Mouse (Mus musculus) embryonic fibroblast, embryonic 13.5 days (primary cell): ENCODE data around the gene Ivl. TPM values are rescaled to one million over a fixed set of nuclear protein-coding genes. Genes with fewer than 3 reads are reported as not detected.

ENCODE experiments used
- H3K27ac ChIP-seq: 2 replicates; pipeline ENCODE4 v1.5.1; 2012; ENCODE audit warnings: low read length, control low read depth, inconsistent platforms; ENCODE audit not compliant: insufficient read depth
- H3K4me1 ChIP-seq: 2 replicates; pipeline ENCODE4 v1.6.1; 2011; ENCODE audit warnings: low read length; ENCODE audit not compliant: control insufficient read depth, insufficient read depth
- H3K4me3 ChIP-seq: 2 replicates; pipeline ENCODE4 v1.5.1; 2011; ENCODE audit warnings: mild to moderate bottlenecking, control low read depth, low read length; ENCODE audit not compliant: insufficient read depth
- CTCF ChIP-seq: IDR thresholded peaks from 2 replicates; pipeline ENCODE4 v1.5.1; 2011; ENCODE audit warnings: mild to moderate bottlenecking, control low read depth, low read length, moderate library complexity, borderline replicate concordance; ENCODE audit not compliant: insufficient read depth
- POLR2A ChIP-seq: IDR thresholded peaks from 2 replicates; pipeline ENCODE4 v1.6.1; 2011; ENCODE audit warnings: low read depth, mild to moderate bottlenecking, control low read depth, low read length, moderate library complexity
- polyA plus RNA-seq: library from polyadenylated mRNA; stranded (reverse); fragments of >200 nt; gene quantifications from 2 replicates; pipeline ENCODE4 v1.2.4, GENCODE M21; 2011; ENCODE audit warnings: low read depth; ENCODE audit not compliant: missing spikeins, insufficient read length

Gene Ivl
- 0.25 TPM in 1 of 2 replicates, not detected in the other for polyA plus RNA-seq

DNA sequence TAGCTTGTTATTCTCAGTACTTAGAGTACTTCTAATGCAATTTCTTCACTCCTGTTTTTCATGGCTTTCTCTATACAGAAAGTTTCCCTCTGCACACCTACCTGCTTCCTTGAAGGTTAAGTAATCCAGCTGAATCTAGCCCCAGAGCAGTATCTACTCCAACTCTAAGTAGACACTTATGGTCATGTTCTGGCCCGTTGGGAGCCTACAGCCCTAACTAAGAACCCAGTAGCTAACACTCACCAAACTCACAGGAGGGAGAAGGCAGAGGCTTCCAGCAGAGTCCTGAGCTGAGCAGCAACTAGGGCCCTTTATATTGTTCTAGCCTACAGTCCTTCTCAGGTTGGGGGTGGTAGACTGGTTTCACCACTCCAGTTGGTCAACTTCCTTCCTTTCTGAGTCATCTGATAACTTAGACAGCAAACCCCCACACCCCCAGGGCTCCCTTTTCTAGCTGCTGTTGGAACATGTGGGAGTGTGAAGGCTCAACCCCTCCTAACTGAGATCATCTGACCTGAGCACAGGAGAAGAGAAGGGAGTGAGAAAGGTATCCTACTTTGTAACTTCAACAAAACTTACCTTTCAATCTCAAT is at the start of gene Ivl:
Gene Ivl, minus strand, starts transcription at position 287 of the 593 bp plus-strand sequence.
- TF ChIP-seq CTCF (no peak), POLR2A (no peak)
- no peak within 1 kb of the TSS for H3K27ac ChIP-seq
- no peak within 1 kb of the TSS for H3K4me3 ChIP-seq
- no peaks in the 10 kb centered on the region for H3K4me1 ChIP-seq

- Histone ChIP-seq H3K4me1 (no peaks in the 10 kb centered on the region), H3K27ac (no peak within 1 kb of the TSS), H3K4me3 (no peak within 1 kb of the TSS)
- TF ChIP-seq CTCF (no peak), POLR2A (no peak)
These were observed 48.0 kb upstream of the Ivl start, which contains the start of gene Lce6a for GRCm38 (mm10) chr3:92621560-92621959. Gene Lce6a (minus strand): TSS chr3:92621660.

DNA sequence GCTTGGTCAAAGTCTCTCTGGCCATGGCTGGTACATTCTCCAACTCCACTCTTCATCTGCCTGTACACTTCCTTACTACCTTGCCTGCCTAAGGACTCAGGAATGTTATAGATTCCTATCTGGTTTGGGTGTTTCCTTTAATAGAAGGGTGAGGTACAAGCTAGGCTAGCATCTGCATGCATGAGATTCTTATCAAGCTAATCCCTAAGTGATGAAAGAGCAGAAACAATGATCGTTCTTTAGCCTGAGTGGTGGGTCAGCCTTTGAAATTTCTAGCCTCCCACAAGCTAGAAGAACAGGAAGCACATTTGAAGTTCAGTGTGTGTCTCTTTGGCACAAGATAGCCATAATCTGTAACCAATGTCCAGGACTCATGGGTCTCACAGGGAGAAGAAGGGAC is 36.3 kb upstream of the Ivl start:
- H3K4me3 ChIP-seq: no peak overlapping the region
- H3K4me1 ChIP-seq: no peaks in the 10 kb centered on the region; the same call in 1 of the 2 replicates
- no peak for TF ChIP-seq POLR2A
- peak overlapping the region; percentile 18; the same call in 1 of the 2 replicates for H3K27ac ChIP-seq

DNA sequence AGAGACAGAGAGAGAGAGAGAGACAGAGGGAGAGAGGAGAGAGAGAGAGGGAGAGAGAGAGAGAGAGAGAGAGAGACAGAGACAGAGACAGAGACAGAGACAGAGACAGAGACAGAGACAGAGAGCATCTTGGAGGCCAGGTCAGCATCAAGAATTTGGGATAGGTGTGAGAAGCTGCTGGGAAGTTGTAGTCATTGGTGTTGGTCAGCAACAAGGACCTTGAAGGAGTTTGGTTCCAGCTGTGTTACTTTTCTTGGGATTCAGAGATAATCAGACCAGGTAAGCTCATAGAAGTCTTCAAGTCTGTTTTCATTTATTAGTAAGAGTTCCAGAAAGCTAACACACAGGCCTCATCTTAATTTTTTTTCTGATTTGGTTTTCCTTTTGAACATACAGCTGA is 33.9 kb upstream of the Ivl start, which contains the start of gene 2210017I01Rik:
Gene 2210017I01Rik, minus strand, starts transcription at position 101 of the 400 bp plus-strand sequence.
- no peaks in the 10 kb centered on the region; the same call in 1 of the 2 replicates for H3K4me1 ChIP-seq
- TF ChIP-seq CTCF (no peak), POLR2A (no peak)
- H3K27ac ChIP-seq: no peak within 1 kb of the TSS
- no peak within 1 kb of the TSS for H3K4me3 ChIP-seq

DNA sequence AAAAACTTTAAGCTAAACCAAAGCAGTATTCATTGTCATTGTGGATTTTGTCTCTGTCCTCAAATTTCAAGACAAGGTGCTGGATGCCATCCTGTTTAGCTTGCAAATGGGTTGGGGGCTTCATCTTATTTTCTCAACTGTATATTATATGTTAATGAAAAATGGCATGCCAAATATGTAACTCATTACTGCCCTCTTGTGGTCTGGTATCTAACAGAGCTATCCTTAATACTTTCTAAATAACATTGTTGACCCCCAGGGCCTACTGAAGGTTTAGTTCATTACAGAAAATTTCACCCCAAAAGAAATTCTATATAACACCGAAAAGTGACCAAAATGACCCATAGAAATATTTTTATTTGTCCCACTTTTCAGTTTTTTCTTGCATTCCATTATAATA is 28.6 kb upstream of the Ivl start:
- no peak for TF ChIP-seq POLR2A
- no peak for TF ChIP-seq CTCF

DNA sequence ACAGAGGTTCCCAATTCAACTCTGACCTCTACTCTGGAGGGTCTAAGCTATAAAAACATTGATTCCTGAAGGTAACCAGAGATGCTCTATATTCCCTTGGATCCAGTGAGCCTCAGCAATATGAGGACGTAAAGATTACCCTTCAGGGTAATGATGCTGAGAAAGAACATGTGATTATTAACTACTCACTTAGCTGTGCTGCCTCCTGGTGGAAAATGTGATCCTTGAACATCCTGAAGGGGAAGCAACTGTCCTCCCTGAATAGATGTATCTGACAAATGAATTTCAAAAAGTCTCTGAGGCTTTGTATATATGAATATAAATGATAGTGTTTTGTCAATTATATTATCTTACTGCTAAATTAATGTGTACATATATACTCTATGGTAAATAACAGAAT is 26.9 kb upstream of the Ivl start:
- no peak for TF ChIP-seq POLR2A
- Histone ChIP-seq H3K4me3 (no peak overlapping the region), H3K27ac (no peak overlapping the region), H3K4me1 (no peaks in the 10 kb centered on the region)

More for the DNA sequence above, 28.6 kb upstream of the Ivl start:
- Histone ChIP-seq H3K4me3 (no peak overlapping the region), H3K27ac (no peak overlapping the region), H3K4me1 (no peaks in the 10 kb centered on the region)

DNA sequence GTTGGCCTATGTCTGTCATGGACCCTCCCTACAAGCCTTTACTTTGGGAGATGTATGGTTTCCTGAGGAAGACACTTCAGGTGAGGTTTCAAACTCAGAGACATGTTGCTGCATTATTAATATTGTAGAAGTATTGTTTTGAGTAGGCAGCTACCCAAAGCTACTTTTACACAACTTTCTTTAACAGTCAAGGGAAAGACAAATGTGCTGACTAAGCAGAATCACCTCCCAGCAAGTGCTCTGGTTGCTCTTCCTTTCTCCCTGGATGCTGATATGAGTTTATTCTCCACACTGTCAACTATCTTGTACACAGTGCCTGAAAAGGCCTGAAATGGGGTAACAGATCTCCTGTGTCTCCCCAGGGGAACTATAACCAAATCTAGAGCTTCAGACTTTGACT is 26.4 kb upstream of the Ivl start:
- H3K27ac ChIP-seq: no peak overlapping the region
- TF ChIP-seq POLR2A (no peak), CTCF (no peak)
- H3K4me1 ChIP-seq: no peaks in the 10 kb centered on the region
- no peak overlapping the region for H3K4me3 ChIP-seq

- no peak overlapping the region for H3K27ac ChIP-seq
- no peaks in the 10 kb centered on the region for H3K4me1 ChIP-seq
- H3K4me3 ChIP-seq: no peak overlapping the region
- TF ChIP-seq CTCF: no peak
- TF ChIP-seq POLR2A: no peak
These were observed 24.9 kb upstream of the Ivl start for GRCm38 (mm10) chr3:92598429-92598828.

DNA sequence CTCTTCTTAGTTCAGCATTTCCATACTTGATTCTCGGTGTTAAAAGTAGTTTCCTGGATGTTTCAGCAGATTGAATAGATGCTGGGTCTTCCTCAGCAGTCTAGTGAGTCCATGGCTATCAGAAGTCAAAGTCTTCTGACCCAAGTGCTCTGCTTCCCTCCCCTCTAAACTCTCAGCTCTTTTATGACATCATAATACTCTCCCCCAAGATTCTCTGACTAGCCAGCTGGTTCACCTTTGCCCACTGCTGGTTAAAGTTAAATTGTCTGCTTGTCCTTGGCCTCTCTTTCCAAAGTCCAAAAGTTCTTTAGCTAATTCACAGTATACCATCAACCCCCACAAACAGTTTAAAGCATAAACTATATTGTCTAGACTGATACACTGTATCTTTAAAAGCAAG is 15.3 kb upstream of the Ivl start, which contains the start of gene Smcp:
Gene Smcp, minus strand, starts transcription at position 140 of the 400 bp plus-strand sequence.
- no peak for TF ChIP-seq POLR2A
- TF ChIP-seq CTCF: no peak
- H3K4me3 ChIP-seq: no peak within 1 kb of the TSS
- H3K27ac ChIP-seq: no peak within 1 kb of the TSS
- H3K4me1 ChIP-seq: no peaks in the 10 kb centered on the region

DNA sequence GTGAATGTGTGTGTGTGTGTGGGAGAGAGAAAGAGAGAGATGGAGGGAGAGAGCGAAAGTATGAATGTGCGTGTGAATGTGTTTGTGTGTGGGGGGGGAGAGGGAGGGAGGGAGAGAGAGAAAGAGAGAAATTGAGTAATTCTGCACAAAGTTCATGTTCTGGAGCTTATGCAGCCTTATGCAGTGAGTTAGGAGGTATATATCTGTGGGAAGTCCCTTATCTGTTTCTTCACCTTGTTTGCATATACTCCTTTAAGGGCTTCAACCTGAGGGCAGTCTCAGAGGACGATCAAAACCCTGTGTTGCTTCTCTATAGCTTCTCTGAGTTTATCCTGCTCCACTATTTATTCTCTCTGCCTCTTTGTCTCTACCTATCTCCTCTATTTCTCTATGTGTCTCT is 13.7 kb upstream of the Ivl start:
- Histone ChIP-seq H3K4me3 (no peak overlapping the region), H3K27ac (no peak overlapping the region), H3K4me1 (no peaks in the 10 kb centered on the region)
- TF ChIP-seq POLR2A (no peak), CTCF (no peak)
